Mouse (Mus musculus) midbrain, postnatal 0 days (tissue): ENCODE results near the gene Junb. TPM values are rescaled to one million over a fixed set of nuclear protein-coding genes. Genes with fewer than 3 reads are reported as not detected.
A peak's percentile ranks its signal among the peaks of the same experiment; 100 is the strongest.

Experiments
- ATAC-seq: fragments of 200-750 bp; cut with Nextera tagmentation; 2 replicates; pipeline ENCODE4 v1.8.0; 2017; ENCODE audit warnings: moderate number of reproducible peaks, mild to moderate bottlenecking, moderate TSS enrichment, moderate library complexity; ENCODE audit not compliant: low FRiP score
- DNase-seq: peaks from one replicate; pipeline ENCODE4 v3.0.0-alpha.2; 2015; ENCODE audit warnings: low spot score
- H3K27ac ChIP-seq: fragments of 300-500 bp; sonication (generic); 2 replicates; pipeline ENCODE4 v1.5.1; 2014; ENCODE audit warnings: low read depth, mild to moderate bottlenecking, low read length, mixed read lengths
- H3K27me3 ChIP-seq: fragments of 300-500 bp; sonication (generic); 2 replicates; pipeline ENCODE4 v1.6.1; 2014; ENCODE audit warnings: low read length, control low read depth, mixed read lengths; ENCODE audit not compliant: insufficient read depth
- H3K36me3 ChIP-seq: fragments of 300-500 bp; sonication (generic); 2 replicates; pipeline ENCODE4 v1.6.1; 2014; ENCODE audit warnings: low read length, control low read depth, mixed read lengths; ENCODE audit not compliant: insufficient read depth
- H3K4me1 ChIP-seq: fragments of 300-500 bp; sonication (generic); 2 replicates; pipeline ENCODE4 v1.6.1; 2014; ENCODE audit warnings: mild to moderate bottlenecking, control low read depth, antibody characterized with exemption, low read length, mixed read lengths; ENCODE audit not compliant: insufficient read depth
- H3K4me2 ChIP-seq: fragments of 300-500 bp; sonication (generic); 2 replicates; pipeline ENCODE4 v1.6.1; 2014; ENCODE audit warnings: low read depth, mild to moderate bottlenecking, low read length, mixed read lengths; ENCODE audit not compliant: poor library complexity, severe bottlenecking
- H3K4me3 ChIP-seq: fragments of 300-500 bp; sonication (generic); 2 replicates; pipeline ENCODE4 v1.5.1; 2014; ENCODE audit warnings: low read depth, mild to moderate bottlenecking, low read length, moderate library complexity
- H3K9ac ChIP-seq: fragments of 300-500 bp; sonication (generic); replicated peaks from 2 replicates; pipeline ENCODE4 v1.6.1; 2014; ENCODE audit warnings: mild to moderate bottlenecking, low read length, moderate library complexity, mixed read lengths; ENCODE audit not compliant: poor library complexity, severe bottlenecking
- H3K9me3 ChIP-seq: fragments of 300-500 bp; sonication (generic); 2 replicates; pipeline ENCODE4 v1.6.1; 2016; ENCODE audit warnings: low read length, control low read depth
- CTCF ChIP-seq: IDR thresholded peaks from 2 replicates; pipeline ENCODE4 v1.5.1; 2016; ENCODE audit warnings: antibody characterized with exemption, mild to moderate bottlenecking
- WGBS: fragments of 180-500 bp; shearing (Covaris S2); extraction: QIAGEN DNeasy Blood & Tissue Kit; methylation state at CpG from one replicate; pipeline ENCODE4 v1.1.7; 2014; 5-methylcytosine and 5-hydroxymethylcytosine counted together
- polyA plus RNA-seq: library from polyadenylated mRNA; unstranded; fragments of >200 nt; fragmentation: Nextera tagmentation; extraction: Ambion mirVana; gene quantifications from 2 replicates; pipeline ENCODE4 v1.2.1, GENCODE M21; 2015
- total RNA-seq: library from RNA; depleted of rRNA; stranded (reverse); fragments of >200 nt; gene quantifications from 2 replicates; pipeline ENCODE4 v1.2.3, GENCODE M21; 2014

Gene Junb
- total and polyA plus RNA-seq, 2 experiments from 2014 or later, result 6.1 to 15.9 TPM

DNA sequence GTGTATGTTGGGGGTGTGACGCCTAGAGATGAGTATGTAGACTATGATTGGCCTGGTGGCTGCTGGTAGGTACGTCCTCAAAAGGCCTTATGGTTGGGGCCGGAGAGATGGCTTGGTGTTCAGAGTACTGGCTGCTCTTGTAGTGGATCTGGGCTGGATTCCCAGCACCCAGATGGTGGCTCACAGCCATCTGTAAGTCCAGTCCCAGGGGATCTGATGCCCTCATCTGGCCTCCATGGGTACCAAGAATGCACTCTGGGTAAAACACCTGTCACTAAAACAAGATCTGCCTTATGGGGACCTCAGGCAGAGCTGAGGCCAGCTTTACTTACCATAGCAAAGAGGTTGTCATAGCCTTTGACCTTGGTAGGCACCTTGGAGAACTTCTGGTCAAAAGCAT lies 45.3 kb upstream of the Junb start:
- H3K4me2 ChIP-seq, result peak overlapping the region; percentile 92; the same call in 1 of the 2 replicates
- H3K4me3 ChIP-seq, result peak overlapping the region; percentile 98; the same call in 1 of the 2 replicates
- peaks cover 22% of the 10 kb centered on the region for H3K36me3 ChIP-seq

DNA sequence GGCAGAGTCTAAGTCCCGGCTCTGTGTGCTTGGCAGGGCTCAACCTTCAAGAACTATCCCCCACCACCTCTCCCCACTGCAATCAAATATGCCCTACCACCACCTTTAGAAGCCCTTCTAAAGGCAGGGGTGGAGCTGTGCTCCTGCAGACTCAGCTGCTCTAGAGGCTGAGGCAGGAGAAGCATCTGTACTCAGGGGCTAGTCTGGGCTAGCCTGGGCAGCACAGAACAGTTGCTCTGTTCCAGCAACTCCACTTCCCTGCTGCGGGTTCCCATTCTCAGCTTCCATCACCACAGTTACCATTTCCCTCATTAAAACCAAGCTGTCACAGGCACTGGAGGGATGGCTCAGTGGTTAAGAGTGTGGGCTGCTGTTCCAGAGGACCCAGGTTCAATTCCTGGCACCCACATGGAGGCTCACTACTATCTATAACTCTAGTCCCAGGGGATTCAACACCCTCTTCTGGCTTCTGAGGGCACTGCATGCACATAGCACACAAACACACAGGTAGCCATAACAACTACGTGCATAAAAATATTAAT lies 43.1 kb upstream of the Junb start:
- no peak for DNase-seq
- ATAC-seq, result no peak
- peak; percentile 31 for TF ChIP-seq CTCF
- H3K36me3 ChIP-seq, result peaks cover 33% of the 10 kb centered on the region
- H3K4me1 ChIP-seq, result peaks cover 4% of the 10 kb centered on the region; the same call in 1 of the 2 replicates
- H3K9me3 ChIP-seq, result no peaks in the 10 kb centered on the region
- no peak overlapping the region for H3K27ac ChIP-seq
- H3K9ac ChIP-seq, result no peak overlapping the region
- H3K27me3 ChIP-seq, result no peaks in the 10 kb centered on the region
- H3K4me3 ChIP-seq, result no peak overlapping the region
- H3K4me2 ChIP-seq, result no peak overlapping the region
- WGBS, result 96% methylated on average over 3 of the region's 3 CpGs

More for the DNA sequence above, 45.3 kb upstream of the Junb start:
- Histone ChIP-seq H3K9ac (no peak overlapping the region), H3K9me3 (no peaks in the 10 kb centered on the region), H3K4me1 (peaks cover 11% of the 10 kb centered on the region), H3K27ac (no peak overlapping the region), H3K27me3 (no peaks in the 10 kb centered on the region)
- 99% methylated on average over 3 of the region's 3 CpGs for WGBS
- DNase-seq, result no peak
- no peak for ATAC-seq
- no peak for TF ChIP-seq CTCF

DNA sequence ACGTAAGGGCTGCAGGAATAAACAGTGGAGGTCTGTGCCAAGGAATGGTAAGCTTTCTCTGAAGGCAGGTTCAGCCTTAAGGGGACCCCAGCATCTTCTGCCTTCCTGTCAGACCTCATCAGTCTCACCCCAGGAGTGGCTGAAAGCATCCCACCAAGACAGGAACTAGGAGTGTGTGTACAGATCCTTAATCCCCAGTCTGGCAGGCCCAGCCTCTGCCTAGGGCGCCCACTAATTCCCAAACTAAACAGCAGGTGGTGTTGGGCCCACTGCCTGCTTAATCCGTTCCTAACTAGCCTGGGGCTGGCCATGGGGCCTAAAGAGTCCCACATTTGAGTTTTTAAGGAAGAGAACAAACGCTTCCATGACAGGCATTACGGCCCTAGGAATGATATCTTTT lies 38.7 kb upstream of the Junb start:
- Histone ChIP-seq H3K4me3 (no peak overlapping the region), H3K9ac (no peak overlapping the region), H3K27me3 (0 out of 2 replicates have a peak, but pooled peaks cover 3% of the 10 kb centered on the region), H3K9me3 (no peaks in the 10 kb centered on the region), H3K27ac (no peak overlapping the region), H3K36me3 (peaks cover 27% of the 10 kb centered on the region), H3K4me2 (no peak overlapping the region), H3K4me1 (0 out of 2 replicates have a peak, but pooled peaks cover 4% of the 10 kb centered on the region)
- ATAC-seq, result peak; percentile 38; the same call in 1 of the 2 replicates
- DNase-seq, result no peak
- TF ChIP-seq CTCF, result 0 out of 2 replicates have a peak, but pooled peaks have one; percentile 9
- WGBS, result 20% methylated on average over 5 of the region's 5 CpGs

DNA sequence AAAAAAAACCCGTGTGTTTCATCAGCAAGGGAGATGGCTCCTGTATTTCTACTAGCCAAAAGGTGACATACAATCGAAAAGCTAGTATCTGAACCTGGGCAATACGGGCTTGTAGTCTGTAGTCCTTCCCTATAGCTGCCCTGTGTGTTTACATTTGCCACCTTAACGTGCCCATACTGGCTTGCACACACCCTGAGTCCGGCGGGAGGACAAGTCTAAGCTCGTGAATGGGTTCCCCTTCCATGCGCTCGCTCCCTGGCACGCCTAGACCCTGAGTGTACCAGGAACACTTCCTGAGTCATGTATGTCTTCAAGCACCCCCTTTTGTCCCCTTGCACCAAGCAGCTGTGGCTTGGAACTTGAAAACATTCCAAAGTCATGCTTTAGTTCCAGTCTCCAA lies 38.2 kb upstream of the Junb start:
- ATAC-seq, result no peak
- H3K27me3 ChIP-seq, result peaks cover 4% of the 10 kb centered on the region; the same call in 1 of the 2 replicates
- 0 out of 2 replicates have a peak, but pooled peaks cover 4% of the 10 kb centered on the region for H3K4me1 ChIP-seq
- no peaks in the 10 kb centered on the region for H3K9me3 ChIP-seq
- H3K36me3 ChIP-seq, result peaks cover 26% of the 10 kb centered on the region
- DNase-seq, result no peak
- TF ChIP-seq CTCF, result no peak
- H3K27ac ChIP-seq, result no peak overlapping the region
- H3K9ac ChIP-seq, result no peak overlapping the region
- 67% methylated on average over 10 of the region's 10 CpGs for WGBS
- H3K4me2 ChIP-seq, result no peak overlapping the region
- no peak overlapping the region for H3K4me3 ChIP-seq

DNA sequence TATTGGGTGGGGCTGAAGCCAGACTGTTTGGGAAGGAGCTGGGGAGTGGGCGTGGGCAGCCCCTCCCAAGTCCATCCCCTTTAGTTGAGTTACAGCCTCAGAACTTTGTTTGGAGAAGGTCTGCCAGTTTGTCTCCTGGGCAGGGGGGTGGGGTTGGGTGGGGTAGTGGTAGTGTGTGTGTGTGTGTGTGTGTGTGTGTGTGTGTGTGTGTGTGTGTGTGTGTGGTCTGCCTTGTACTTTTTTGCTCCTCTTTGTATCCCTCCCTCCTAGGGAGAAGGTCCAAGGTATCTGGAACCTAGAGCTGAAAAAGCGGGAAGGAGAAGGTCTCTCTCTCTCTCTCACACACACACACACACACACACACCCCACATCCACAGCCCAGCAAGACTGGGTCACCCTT lies 35.9 kb upstream of the Junb start, which contains the start of gene Best2:
Gene Best2, minus strand, starts transcription at position 101 of the 400 bp plus-strand sequence.
- 46% methylated on average over 2 of the region's 2 CpGs for WGBS
- no peak for ATAC-seq

DNA sequence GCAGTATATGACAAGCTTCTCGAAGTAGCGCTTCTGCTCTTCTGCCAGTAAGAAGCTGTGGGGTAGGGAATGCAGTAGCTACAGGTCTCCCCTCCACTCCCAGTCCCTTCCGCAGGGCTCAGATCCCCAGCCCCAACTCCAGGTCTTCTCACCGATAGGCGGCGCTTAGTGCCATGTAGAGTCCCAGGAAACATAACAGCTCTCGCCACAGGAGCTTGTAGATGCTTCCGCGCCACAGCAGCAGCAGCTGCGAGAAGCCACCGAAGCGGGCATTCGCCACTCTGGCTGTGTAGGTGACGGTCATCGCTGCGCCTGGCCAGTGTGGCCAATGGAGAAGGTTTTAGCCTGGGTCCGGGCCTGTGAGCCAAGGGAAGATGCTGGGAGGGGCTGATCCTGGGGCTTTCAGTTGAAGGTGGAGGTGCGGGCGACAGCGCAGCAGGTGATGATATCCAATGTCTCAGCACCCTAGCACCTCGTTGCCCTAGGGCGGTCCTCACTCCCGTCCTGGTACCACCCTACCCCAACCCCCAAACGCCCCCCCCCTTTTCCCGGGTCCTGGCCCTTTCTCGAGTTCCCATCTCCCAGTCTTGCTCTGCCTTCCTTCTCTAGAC lies 34.8 kb upstream of the Junb start:
- 7% methylated on average over 25 of the region's 26 CpGs for WGBS
- Histone ChIP-seq H3K9me3 (no peaks in the 10 kb centered on the region), H3K9ac (peak overlapping the region; percentile 64), H3K4me2 (peak overlapping the region; percentile 70), H3K27ac (no peak overlapping the region), H3K4me1 (0 out of 2 replicates have a peak, but pooled peaks cover 4% of the 10 kb centered on the region), H3K4me3 (peak overlapping the region; percentile 33), H3K27me3 (peaks cover 15% of the 10 kb centered on the region), H3K36me3 (peaks cover 7% of the 10 kb centered on the region)
- peak; percentile 79 for TF ChIP-seq CTCF
- peak; percentile 90 for DNase-seq
- ATAC-seq, result peak; percentile 64

More for the DNA sequence above, 35.9 kb upstream of the Junb start, which contains the start of gene Best2:
- Histone ChIP-seq H3K4me1 (0 out of 2 replicates have a peak, but pooled peaks cover 4% of the 10 kb centered on the region), H3K27ac (no peak within 1 kb of the TSS), H3K4me2 (peak within 1 kb of the TSS; percentile 70), H3K4me3 (peak within 1 kb of the TSS; percentile 33), H3K36me3 (peaks cover 16% of the 10 kb centered on the region), H3K9ac (peak within 1 kb of the TSS; percentile 64), H3K9me3 (no peaks in the 10 kb centered on the region), H3K27me3 (peaks cover 14% of the 10 kb centered on the region)
- no peak for DNase-seq
- no peak for TF ChIP-seq CTCF
